10 mouse cellular contexts compared by ENCODE assay signal in genomic region chr14:26016414-26016813, GRCm38 (mm10). TPM values are rescaled to one million over a fixed set of nuclear protein-coding genes. Genes with fewer than 3 reads are reported as not detected.
"Had no signal": no experiment of that assay in that cellular context is flagged by ENCODE, and none has a peak within 500 bp of the region (broad histone marks: within the 10 kb centered on the region; RNA-seq: fewer than 3 reads in every experiment).

No protein-coding gene starts in this region.

RNA-seq across cellular contexts. Expression of gene Gm9780, which starts 26.1 kb away (rescaled TPM):
- polyA plus RNA-seq: limb, embryonic 10.5 days; limb, embryonic 11.5 days; limb, embryonic 12.5 days; macrophage had no signal

RNA-seq across cellular contexts. Expression of gene Duxbl1, which starts 38.0 kb away (rescaled TPM):
- polyA plus RNA-seq: liver, embryonic 12.5 days; liver, embryonic 13.5 days; liver, embryonic 15.5 days; liver, embryonic 16.5 days; liver, postnatal 0 days; macrophage; myocyte had no signal

RNA-seq across cellular contexts. Expression of gene Tmem254c, which starts 50.7 kb away (rescaled TPM):
- polyA plus RNA-seq: macrophage had no signal
